Mouse (Mus musculus) embryo, embryonic 11 days (tissue): ENCODE results near the gene Fam20b.

ENCODE experiments used
- DNase-seq: peaks from one replicate; pipeline ENCODE4 v3.0.0-alpha.2; 2015

Gene Fam20b

GRCm38 (mm10) chr1:156727234-156728108 is 8.6 kb upstream of the Fam20b start:
- no peak for DNase-seq

GRCm38 (mm10) chr1:156722089-156722488 is 3.2 kb upstream of the Fam20b start:
- no peak for DNase-seq

DNA sequence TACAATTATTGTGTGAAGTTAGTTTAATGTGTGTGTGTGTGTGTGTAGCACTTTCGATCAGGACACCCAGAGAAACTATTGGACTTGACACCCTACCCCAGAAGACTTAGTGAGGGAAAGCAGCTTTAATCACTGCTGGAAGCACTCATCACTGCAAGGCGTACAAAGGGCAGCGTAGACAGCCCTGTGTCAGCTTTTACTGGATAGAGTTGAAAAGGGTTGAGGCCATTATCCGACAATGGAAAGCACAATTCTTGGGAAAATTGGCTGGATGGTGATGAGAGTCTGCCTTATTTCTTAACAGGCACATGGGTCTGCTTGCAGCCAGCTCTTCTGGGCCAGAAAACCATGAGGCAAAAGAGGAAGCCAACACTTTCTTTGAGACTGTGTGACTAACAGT is 1.2 kb upstream of the Fam20b start:
- DNase-seq: no peak

GRCm38 (mm10) chr1:156718286-156718949 is 468 bp downstream of the Fam20b start:
- DNase-seq: peak; percentile 84

- no peak for DNase-seq
Observed at GRCm38 (mm10) chr1:156717751-156718285, 1.1 kb downstream of the Fam20b start.

GRCm38 (mm10) chr1:156716681-156717080 is 2.2 kb downstream of the Fam20b start:
- DNase-seq: no peak

DNA sequence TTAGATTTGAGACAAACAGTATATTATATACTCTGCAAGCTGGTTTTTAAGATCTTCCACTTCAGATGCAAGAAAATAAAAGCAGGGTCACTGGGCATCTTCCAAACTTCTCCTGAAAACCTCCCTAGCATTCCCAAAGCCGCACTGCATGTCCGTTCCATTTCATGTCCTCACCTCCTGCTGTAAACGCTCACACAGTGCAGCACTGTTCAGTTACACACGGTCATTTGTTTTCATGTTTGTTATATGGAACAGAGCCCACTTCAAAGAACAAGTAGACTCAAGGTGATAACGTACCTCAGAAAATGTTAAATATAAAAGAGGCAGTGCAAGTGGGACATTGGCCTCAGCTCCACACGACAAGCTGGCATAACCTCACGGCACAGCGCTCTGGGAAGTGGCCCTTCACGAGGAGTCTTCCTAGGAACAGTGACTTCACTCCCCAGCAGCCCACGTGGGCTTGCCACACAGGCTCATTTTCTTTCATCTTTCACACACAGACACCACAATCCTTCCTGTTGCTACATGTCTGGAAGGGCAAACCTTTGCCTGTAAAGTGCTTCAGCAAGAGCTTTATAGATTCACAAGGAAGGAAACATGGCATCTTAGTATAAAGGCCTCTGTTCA is 8.3 kb downstream of the Fam20b start:
- peak; percentile 14 for DNase-seq

DNA sequence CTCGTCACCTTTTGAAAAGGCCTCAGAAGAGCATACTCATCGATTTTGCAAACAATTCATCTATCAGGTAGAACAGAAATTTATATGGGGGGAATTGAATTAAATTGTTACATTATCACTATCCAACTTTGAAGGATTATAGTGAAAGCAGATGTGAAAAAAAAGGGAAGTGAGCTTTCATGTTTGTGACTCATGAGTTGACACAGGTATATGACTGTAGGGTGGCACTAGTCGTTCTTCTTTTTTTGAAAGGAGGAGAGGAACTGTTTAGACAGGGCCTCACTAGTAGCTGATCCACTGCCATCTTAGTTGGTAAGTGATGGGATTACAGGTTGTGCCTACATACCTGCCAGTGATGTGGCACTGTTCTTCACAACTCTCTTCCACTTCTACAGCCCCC is 10.2 kb downstream of the Fam20b start:
- no peak for DNase-seq

GRCm38 (mm10) chr1:156705696-156706285 is 13.1 kb downstream of the Fam20b start:
- DNase-seq: no peak

DNA sequence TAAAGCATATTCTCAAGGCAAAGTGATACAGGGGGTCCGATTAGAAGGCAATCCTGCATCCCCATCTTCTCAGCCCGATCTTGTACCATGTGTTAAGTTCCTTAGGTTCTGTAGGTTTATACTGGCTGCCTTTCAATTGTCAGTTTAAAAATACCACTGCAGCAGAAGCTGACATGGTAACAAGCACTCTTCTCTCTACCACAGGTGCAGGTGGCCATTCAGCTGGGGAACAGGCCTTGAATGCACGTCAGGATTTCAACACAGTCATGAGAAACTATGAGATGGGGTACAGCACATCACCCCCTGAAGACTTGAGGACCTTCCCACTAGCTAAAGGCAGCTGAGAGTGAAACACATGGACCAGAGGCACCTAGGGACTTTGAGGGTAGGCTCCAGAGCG is 15.4 kb downstream of the Fam20b start:
- no peak for DNase-seq

- DNase-seq: no peak
Observed at GRCm38 (mm10) chr1:156702151-156702550, 16.7 kb downstream of the Fam20b start.

- DNase-seq: no peak
Observed at GRCm38 (mm10) chr1:156686025-156686661, 32.7 kb downstream of the Fam20b start.

- no peak for DNase-seq
Observed at GRCm38 (mm10) chr1:156679599-156679998, 39.3 kb downstream of the Fam20b start.

DNA sequence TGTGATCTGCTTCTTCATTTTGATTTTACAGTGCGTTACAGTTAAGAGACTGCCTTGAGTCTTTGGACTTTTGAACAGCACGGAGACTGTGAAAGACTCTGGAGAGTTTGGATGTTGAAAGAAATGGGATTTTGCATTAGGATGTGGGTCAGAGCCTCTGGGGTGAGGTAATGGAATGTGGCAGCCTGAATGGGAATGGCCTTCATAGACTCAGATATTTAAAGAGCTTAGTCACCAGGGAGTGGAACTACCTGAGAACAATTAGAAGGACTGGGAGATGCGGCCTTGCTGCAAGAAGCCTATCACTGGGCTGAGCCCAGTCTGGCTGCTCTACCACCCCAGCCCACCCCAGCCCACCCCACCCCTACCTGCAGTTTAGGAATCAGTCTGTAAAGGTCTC is 41.7 kb downstream of the Fam20b start:
- DNase-seq: no peak

DNA sequence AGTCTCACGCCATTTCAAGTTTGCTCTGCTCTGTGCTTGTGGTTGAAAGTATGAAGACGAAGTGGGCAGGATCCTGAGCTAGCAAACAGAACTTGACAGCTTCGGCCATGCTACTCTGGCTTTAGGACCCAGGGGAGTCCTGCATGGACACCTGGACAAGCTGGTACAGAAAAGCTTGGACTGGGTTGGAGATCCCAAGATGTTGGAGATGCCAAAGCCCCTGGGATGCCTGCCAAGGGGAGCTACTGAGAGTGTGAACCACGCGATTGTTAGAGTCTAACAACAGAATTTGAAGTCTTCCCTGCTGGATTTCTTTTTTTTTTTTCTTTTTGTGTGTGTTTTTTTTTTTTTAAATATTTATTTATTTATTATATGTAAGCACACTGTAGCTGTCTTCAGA is 42.3 kb downstream of the Fam20b start:
- no peak for DNase-seq

DNA sequence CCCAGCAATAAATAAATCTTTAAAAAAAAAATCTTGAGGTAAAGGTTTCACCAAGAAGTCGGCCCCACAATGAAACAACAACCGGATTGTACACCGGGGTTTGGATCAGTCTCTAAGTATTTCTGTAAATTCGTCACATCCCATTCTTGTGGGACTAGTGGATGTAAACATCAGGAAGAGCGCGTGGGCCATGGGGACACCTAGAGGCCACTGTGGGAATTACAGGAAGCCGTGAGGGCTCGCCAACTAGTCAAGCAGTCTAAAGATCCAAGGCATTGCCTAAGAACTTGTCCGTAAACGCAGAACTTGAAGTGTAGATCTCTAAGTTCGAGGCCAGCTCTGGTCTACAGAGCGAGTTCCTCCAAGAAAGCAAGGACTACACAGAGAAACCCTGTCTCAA is 42.7 kb downstream of the Fam20b start:
- DNase-seq: peak; percentile 70

DNA sequence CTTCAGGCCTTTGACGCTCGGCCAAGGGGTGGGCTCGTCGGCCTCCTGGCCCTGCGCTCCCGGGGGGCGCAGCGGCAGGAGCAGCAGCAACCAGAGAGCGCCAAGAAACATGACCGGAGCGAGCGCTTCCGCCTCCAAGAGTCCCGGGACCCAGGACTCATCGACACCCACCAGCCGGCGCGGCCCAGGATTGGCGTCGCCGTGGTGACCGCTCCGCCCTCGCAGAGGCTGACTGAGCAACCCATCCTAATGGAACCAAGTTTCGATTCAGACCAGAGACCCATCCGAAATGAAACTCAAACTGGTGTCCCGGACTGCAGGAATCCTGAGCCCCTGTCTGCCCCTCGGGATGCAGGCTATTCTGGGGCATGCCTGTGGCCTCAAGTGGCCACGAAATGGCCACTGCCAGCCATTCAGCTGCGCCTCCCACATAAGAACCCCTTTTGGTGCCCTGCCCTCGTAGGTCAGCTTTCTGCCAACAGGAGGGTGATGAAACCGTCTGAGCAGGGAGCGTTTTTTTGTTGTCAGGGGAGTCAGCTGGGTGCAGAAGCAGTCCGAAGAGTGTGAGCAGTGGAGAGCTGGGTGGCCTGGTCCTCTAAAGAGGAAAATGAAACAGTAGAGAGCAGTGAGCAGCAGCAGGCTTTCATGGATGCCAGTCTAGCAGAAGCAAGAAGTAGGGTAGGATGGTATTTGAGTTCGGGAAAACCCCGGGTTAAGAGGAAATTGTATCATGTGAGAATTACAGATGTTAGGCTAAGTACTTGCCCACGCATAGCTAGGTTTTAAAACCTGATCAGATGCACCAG is 44.5 kb downstream of the Fam20b start, which contains the start of gene Tor3a:
TSS of gene Tor3a (minus strand) at position 162 of the 806 bp plus-strand sequence.
- DNase-seq: peak; percentile 86

DNA sequence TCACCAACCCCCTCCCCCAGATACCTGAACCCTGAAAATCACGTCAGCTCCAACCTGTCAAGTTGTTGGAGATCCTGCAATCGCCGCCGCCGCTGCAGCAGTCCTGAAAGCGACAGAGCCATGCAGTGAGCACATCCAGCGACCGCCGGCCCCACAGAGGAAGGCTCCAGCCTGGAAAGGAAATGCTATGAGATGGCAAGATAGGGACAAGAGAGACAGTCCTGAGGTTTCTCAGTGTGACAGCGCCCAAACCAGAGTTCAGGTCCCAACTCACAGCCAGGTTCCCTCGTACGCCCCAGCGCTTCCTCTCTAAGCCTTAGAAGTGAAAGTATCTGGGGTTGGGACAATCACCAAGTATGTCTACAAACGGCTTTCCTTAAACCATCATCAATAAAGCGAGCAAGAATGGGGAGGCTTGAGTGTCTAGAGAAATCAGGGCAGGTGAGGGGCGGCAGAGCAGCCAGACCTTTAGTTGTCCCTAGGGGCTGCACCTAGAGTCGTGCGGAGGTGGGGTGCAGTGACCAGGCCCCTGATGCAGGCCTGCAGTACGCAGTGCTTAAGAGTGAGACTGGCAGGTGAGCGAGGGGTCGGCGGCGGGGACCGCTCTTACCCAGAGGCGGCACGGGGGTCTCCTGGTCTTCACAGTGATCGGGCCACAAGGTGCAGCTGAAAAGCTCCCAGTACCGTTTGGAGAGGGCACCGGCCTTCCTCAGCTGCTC is 45.3 kb downstream of the Fam20b start:
- peak; percentile 39 for DNase-seq

- DNase-seq: no peak
Observed at GRCm38 (mm10) chr1:156672720-156673475, 46.0 kb downstream of the Fam20b start.

DNA sequence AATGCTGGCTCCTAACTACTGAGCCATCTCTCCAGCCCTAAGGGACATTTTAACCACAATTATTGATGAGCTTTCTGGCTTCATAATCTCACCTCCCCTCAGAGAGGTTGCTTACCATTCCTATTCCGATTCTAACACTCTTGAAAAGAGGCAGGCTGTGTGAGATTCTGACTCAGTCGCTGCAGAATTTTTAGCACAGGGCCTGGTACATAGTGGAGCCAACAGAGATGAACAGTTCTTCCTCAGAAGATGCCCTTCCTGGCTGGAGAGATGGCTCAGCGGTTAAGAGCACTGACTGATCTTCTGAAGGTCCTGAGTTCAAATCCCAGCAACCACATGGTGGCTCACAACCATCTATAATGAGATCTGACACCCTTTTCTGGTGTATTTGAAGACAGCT is 47.0 kb downstream of the Fam20b start:
- DNase-seq: no peak
